Comparison of ENCODE assay signal across 8 mouse cellular contexts in the genomic region with DNA sequence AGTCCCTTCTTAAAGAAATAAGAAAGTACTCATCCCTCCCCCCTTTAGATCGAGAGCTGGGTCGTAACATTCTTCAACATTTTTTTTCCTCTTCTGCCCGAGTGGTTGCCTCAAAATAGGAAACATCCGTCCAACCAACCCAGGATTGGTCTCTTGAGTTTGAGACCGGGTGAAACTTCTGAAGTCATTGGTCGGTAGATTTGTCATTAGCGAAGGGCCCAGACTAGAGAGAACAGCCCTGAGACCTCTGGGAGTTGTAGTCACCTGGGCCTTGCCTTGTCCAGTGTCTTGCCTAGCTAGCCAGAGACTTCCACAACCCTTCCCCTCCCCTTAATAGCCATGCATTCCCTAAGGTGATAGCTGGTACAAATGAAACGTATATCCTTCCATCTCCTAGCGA. TPM values are rescaled to one million over a fixed set of nuclear protein-coding genes. Genes with fewer than 3 reads are reported as not detected.
DNase-seq lines count a peak whose midpoint lies in the region; ATAC-seq lines count a peak whose summit lies in the region.

No protein-coding gene starts in this region.

- no peaks in the 10 kb centered on the region for H3K27me3 ChIP-seq in hindbrain, embryonic 13.5 days

- WGBS in hindbrain, embryonic 13.5 days, result 13% methylated on average over 9 of the region's 9 CpGs

- H3K9ac ChIP-seq in hindbrain, embryonic 13.5 days, result peak overlapping the region; percentile 76; the same call in 1 of the 2 replicates

- peak overlapping the region; percentile 54 for H3K4me3 ChIP-seq in hindbrain, embryonic 13.5 days

- H3K9me3 ChIP-seq in hindbrain, embryonic 13.5 days, result no peaks in the 10 kb centered on the region

- H3K36me3 ChIP-seq in hindbrain, embryonic 13.5 days, result peaks cover 10% of the 10 kb centered on the region; the same call in 1 of the 2 replicates

- peak; percentile 70 for DNase-seq in R1 (ENCODE audit: low read depth, low spot score)
- peak; percentile 73 for DNase-seq in cerebellum, adult 9-11 months
- peak; percentile 24 to 32 for DNase-seq in frontal cortex, postnatal 10 days (ENCODE audit: low spot score in 2 of 2)
- peak; percentile 59 for DNase-seq in left cerebral cortex, adult 11 months (ENCODE audit: low spot score)
- peak; percentile 58 to 68 for DNase-seq in lung, postnatal 4 days
- DNase-seq in retina, postnatal 1 day, result peak; percentile 88
- peak; percentile 74 for DNase-seq in yolk sac, embryonic 10.5 days (ENCODE audit: low spot score)

- H3K27ac ChIP-seq in hindbrain, embryonic 13.5 days, result peak overlapping the region; percentile 93

- ATAC-seq in hindbrain, embryonic 13.5 days (ENCODE audit: low FRiP score), result peak; percentile 34; the same call in 1 of the 2 replicates

- H3K4me2 ChIP-seq in hindbrain, embryonic 13.5 days, result peak overlapping the region; percentile 74

- H3K4me1 ChIP-seq in hindbrain, embryonic 13.5 days (replicated peaks), result 0 out of 2 replicates have a peak, but pooled peaks cover 4% of the 10 kb centered on the region

RNA-seq across cellular contexts. Expression of a gene that starts 1.3 kb away (rescaled TPM):
- polyA plus RNA-seq in hindbrain, embryonic 13.5 days (2015; fragmentation: Nextera tagmentation; extraction: Ambion mirVana), result 17.1 and 19.0 TPM in 2 replicates

Comparison
In these comparisons a context has a peak if more than half of its experiments do, and no peak if none do; other contexts are left out.
1. Peak in every context shown above with its lines: DNase-seq, ATAC-seq, H3K4me3 ChIP-seq and H3K27ac ChIP-seq.
2. DNase-seq: peak in every context shown above with its lines; median percentile 88 in retina, postnatal 1 day; 74 in yolk sac, embryonic 10.5 days; 73 in cerebellum, adult 9-11 months; 70 in R1; 63 in lung, postnatal 4 days; 59 in left cerebral cortex, adult 11 months; 28 in frontal cortex, postnatal 10 days.